Mouse (Mus musculus): Measurements from ENCODE around the gene Srd5a1.

DNA sequence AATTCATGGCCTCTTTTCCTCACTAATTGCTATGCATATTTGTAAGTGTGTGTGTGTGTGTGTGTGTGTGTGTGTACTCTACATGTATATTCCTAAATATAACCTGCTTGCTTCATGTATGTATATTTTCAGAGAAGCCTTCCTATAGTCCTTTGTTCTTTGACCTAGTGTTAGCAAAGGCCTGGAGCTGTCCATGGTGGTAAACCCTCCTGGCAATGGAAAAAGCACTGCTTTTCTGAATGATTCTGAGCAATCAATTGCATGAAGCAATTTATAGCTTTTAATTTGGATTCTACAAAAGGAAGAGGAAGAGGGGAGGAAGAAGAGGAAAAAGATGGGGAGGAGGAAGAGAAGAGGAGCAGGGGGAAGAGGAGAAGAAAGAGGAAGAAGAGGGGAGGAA is 54.5 kb downstream of the Srd5a1 start:
- no peak for TF ChIP-seq POLR2A (IDR thresholded peaks at IDR 0.05; ENCODE audit: extremely low read depth, insufficient read depth, low read length)
- no peak for TF ChIP-seq CTCF (IDR thresholded peaks at IDR 0.05; ENCODE audit: low read depth, low read length)
